Mouse (Mus musculus) midbrain, embryonic 14.5 days (tissue): ENCODE data around the gene 0610040J01Rik. TPM values are rescaled to one million over a fixed set of nuclear protein-coding genes. Genes with fewer than 3 reads are reported as not detected.

ENCODE experiments used
- ATAC-seq: fragments of 200-750 bp; cut with Nextera tagmentation; 2 replicates; pipeline ENCODE4 v1.8.0; 2017; ENCODE audit warnings: moderate number of reproducible peaks, moderate library complexity; ENCODE audit not compliant: low FRiP score, low TSS enrichment
- DNase-seq: peaks from one replicate; pipeline ENCODE4 v3.0.0-alpha.2; 2015
- H3K27ac ChIP-seq: fragments of 300-500 bp; sonication (generic); replicated peaks from 2 replicates; pipeline ENCODE4 v1.5.1; 2014; ENCODE audit warnings: mild to moderate bottlenecking, low read depth, low read length, moderate library complexity
- H3K27me3 ChIP-seq: fragments of 300-500 bp; sonication (generic); 2 replicates; pipeline ENCODE4 v1.6.1; 2014; ENCODE audit warnings: low read length, control low read depth, mixed read lengths; ENCODE audit not compliant: control insufficient read depth, insufficient read depth
- H3K36me3 ChIP-seq: fragments of 300-500 bp; sonication (generic); 2 replicates; pipeline ENCODE4 v1.6.1; 2014; ENCODE audit warnings: low read length, control low read depth; ENCODE audit not compliant: control insufficient read depth, insufficient read depth
- H3K4me1 ChIP-seq: fragments of 300-500 bp; sonication (generic); 2 replicates; pipeline ENCODE4 v1.6.1; 2014; ENCODE audit warnings: mild to moderate bottlenecking, antibody characterized with exemption, low read length, control low read depth; ENCODE audit not compliant: control insufficient read depth, insufficient read depth
- H3K4me2 ChIP-seq: fragments of 300-500 bp; sonication (generic); 2 replicates; pipeline ENCODE4 v1.6.1; 2014; ENCODE audit warnings: mild to moderate bottlenecking, low read length, moderate library complexity
- H3K4me3 ChIP-seq: fragments of 300-500 bp; sonication (generic); replicated peaks from 2 replicates; pipeline ENCODE4 v1.5.1; 2014; ENCODE audit warnings: low read depth, low read length
- H3K9ac ChIP-seq: fragments of 300-500 bp; sonication (generic); replicated peaks from 2 replicates; pipeline ENCODE4 v1.6.1; 2014; ENCODE audit warnings: mild to moderate bottlenecking, low read length, moderate library complexity
- H3K9me3 ChIP-seq: fragments of 300-500 bp; sonication (generic); 2 replicates; pipeline ENCODE4 v1.6.1; 2016; ENCODE audit warnings: low read length, control low read depth, mixed read lengths; ENCODE audit not compliant: control insufficient read depth
- WGBS: fragments of 180-500 bp; shearing (Covaris S2); extraction: QIAGEN DNeasy Blood & Tissue Kit; methylation state at CpG from one replicate; pipeline ENCODE4 v1.1.7; 2014; 5-methylcytosine and 5-hydroxymethylcytosine counted together
- polyA plus RNA-seq: library from polyadenylated mRNA; unstranded; fragments of >200 nt; fragmentation: Nextera tagmentation; extraction: Ambion mirVana; gene quantifications from 2 replicates; pipeline ENCODE4 v1.2.1, GENCODE M21; 2014

0610040J01Rik gene
- polyA plus RNA-seq, 1 experiment from 2014 or later = 1.6 TPM

DNA sequence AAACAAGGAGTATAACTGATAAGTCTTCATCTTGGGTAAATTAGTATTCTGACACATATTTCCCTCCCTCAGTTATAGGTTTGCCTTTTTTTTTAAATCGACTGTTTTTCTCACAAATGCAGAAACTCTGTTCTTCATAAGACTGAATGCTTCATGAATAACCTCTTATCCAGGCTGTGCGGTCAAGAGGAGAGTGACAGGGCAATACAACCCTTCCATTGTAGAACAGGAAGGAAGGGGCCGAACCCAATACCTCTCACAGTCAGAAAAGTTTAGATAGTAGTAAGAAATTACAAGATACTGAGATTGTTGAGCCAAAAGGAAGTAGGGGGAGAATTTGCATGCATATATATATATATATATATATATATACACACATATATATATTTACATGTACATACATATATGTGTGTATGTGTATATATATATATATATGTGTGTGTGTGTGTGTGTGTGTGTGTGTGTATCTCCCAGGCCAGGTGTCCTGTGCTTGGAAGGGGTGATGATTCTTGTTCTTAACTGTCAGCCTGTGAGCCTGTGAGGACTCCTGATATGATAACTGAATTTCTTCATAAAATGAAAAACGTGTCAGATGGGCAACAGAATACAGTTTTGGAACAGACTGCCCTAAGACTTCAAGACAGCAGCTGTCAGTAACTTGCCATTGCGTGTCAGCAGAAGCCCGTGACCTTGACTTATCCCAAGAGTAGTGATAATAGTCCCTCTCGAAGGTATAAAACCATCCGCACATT is 12.6 kb downstream of the 0610040J01Rik start:
- no peak overlapping the region for H3K4me2 ChIP-seq
- 88% methylated on average over 8 of the region's 8 CpGs for WGBS

DNA sequence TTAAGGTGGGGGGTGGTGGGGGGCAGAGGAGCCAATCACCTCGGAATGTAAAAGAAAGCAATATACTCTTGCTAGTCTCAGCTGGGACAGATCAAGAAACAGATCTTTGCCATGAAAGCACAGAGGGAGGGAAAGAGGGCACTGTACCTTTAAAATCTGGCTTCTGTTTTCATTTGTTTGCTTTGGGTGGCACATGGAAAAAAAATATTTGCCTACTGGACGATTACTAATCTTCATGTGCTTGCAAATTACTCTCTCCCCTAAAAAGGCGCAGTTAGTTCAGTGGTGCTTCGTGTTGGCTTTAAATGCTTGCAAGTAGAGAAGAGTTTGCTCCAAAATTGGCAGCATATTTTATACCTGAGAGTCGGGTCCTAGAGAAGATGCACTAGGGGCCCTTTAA is 13.7 kb downstream of the 0610040J01Rik start:
- H3K27ac ChIP-seq = no peak overlapping the region
- no peak for ATAC-seq
- no peak for DNase-seq
- H3K9me3 ChIP-seq = no peaks in the 10 kb centered on the region
- no peaks in the 10 kb centered on the region for H3K27me3 ChIP-seq
- WGBS = 86% methylated on average over 5 of the region's 5 CpGs
- no peak overlapping the region for H3K4me2 ChIP-seq
- H3K4me3 ChIP-seq = no peak overlapping the region
- no peaks in the 10 kb centered on the region for H3K36me3 ChIP-seq
- H3K4me1 ChIP-seq = no peaks in the 10 kb centered on the region
- no peak overlapping the region for H3K9ac ChIP-seq

More for the DNA sequence above, 12.6 kb downstream of the 0610040J01Rik start:
- Histone ChIP-seq H3K9ac (no peak overlapping the region), H3K27ac (no peak overlapping the region), H3K4me3 (no peak overlapping the region), H3K27me3 (no peaks in the 10 kb centered on the region), H3K4me1 (no peaks in the 10 kb centered on the region), H3K36me3 (no peaks in the 10 kb centered on the region), H3K9me3 (no peaks in the 10 kb centered on the region)
- no peak for DNase-seq
- no peak for ATAC-seq

DNA sequence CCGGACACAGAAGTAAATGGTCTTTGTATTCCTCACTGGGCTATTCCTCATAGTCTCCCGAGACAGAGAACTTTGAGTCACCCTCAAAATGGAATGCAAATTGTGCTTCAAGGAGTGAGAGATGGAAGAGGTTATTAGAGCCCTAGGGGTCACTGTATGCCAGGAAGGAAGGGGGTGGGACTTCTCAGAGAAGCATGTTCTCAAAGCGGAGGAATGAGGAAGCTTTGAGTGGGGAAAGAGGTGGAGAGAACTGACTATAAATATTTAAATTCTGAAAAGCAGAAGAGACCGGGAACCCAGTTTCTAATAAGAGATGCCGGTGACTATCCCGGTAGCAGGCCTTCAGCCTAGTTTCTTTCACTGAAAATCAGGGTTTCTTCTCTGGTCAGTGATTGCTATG is 14.8 kb downstream of the 0610040J01Rik start:
- no peak overlapping the region for H3K4me3 ChIP-seq
- H3K9ac ChIP-seq = no peak overlapping the region
- ATAC-seq (no peak), DNase-seq (no peak)
- no peaks in the 10 kb centered on the region for H3K9me3 ChIP-seq
- H3K4me1 ChIP-seq = no peaks in the 10 kb centered on the region
- 86% methylated on average over 6 of the region's 6 CpGs for WGBS
- H3K36me3 ChIP-seq = no peaks in the 10 kb centered on the region
- H3K27me3 ChIP-seq = no peaks in the 10 kb centered on the region
- no peak overlapping the region for H3K4me2 ChIP-seq
- H3K27ac ChIP-seq = no peak overlapping the region

DNA sequence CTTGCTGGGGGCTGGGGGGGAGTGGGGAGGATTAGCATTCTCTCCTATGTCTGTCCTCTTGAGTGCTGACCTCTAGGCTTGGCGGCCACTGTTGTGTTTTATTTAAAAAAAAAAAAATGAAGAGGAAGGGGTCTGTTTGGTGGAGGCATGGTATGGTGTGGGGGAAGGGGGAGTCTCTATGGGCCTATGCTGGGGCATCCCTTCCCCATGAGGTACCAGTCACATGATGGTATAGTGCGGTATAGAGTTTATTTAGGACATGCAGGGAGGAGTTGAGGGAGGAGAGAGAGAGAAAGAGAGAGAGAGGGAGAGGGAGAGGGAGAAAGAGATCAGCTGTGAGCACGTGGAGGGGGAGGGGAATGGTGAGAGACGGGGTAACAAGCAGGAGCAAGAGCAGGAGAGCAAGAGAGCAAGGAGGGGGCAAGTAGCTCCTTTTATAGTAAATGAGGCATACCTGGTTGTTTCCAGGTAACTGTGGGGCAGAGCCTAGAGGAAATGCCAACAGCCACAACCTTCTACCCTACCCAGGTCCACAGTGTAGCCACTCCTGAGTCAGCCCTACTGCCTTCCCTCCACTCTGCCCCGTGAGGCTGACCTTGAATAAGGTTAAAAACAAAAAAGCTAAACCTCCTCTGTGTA is 15.4 kb downstream of the 0610040J01Rik start:
- WGBS = 61% methylated on average over 5 of the region's 5 CpGs

DNA sequence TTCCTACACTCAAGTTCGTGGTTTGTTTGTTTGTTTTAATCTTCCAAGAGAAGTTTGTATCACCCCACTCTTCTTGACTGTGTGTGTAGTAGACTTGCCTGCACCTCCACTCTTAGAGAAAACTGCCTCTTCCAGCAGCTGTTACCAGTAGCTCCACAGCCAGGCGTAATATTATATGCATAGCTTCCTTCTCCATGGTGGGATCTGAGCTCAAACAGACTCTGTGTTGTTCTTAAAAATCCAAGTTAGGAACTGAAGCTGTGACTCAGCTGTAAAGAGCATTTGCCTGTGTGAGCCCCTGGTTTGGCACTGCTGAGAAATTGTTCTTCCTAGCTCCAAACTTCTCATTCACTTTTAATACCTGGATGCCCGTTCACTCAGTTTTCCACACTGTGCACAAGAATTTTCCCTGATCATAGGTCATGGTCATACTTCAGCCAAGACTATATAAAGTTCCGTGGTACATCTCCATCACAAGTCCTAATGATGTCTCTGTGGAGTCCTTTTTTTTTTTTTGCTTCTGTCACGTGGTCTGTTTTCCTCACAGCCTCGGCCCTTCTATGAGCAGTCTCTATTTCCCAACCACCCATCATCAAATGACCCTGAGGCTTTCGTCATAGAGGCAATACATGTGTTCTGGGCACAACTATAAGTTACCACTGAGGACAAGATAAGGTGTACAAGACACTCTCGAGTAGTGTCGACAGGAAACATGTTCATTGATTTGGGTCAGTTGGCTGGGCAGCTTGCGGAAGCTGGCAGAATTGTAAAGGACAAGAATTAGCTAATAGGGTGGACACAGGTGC is 16.4 kb downstream of the 0610040J01Rik start:
- Histone ChIP-seq H3K36me3 (no peaks in the 10 kb centered on the region), H3K27ac (no peak overlapping the region), H3K9me3 (no peaks in the 10 kb centered on the region), H3K27me3 (no peaks in the 10 kb centered on the region), H3K4me3 (no peak overlapping the region), H3K4me2 (no peak overlapping the region), H3K4me1 (no peaks in the 10 kb centered on the region), H3K9ac (no peak overlapping the region)
- no peak for DNase-seq
- ATAC-seq = no peak
- WGBS = 91% methylated on average over 10 of the region's 10 CpGs

More for the DNA sequence above, 15.4 kb downstream of the 0610040J01Rik start:
- Histone ChIP-seq H3K9me3 (no peaks in the 10 kb centered on the region), H3K36me3 (no peaks in the 10 kb centered on the region), H3K9ac (no peak overlapping the region), H3K4me1 (no peaks in the 10 kb centered on the region), H3K4me3 (no peak overlapping the region), H3K27ac (no peak overlapping the region), H3K4me2 (no peak overlapping the region), H3K27me3 (no peaks in the 10 kb centered on the region)
- ATAC-seq (no peak), DNase-seq (no peak)

DNA sequence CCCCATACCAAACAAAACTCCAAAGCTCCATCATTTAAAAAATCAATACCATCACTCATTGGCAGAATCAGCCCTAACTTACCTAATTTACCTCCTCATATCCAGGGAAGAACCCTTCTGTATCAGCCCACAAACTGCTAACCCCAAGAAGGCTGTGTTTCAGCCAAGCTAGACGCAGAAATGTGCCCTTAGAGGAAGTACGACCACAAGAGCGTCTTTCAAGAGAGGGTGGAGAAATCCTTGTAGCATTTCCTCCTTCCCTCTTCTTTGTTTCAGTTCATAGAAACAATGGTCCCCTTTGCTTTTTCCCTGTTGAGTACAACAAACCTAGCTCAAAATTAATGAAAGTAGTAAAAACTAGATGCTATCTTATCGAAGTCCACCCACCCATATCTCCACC is 18.9 kb downstream of the 0610040J01Rik start:
- ATAC-seq (no peak), DNase-seq (no peak)
- H3K9ac ChIP-seq = no peak overlapping the region
- H3K4me3 ChIP-seq = no peak overlapping the region
- H3K36me3 ChIP-seq = no peaks in the 10 kb centered on the region
- no peak overlapping the region for H3K27ac ChIP-seq
- H3K9me3 ChIP-seq = no peaks in the 10 kb centered on the region
- H3K4me1 ChIP-seq = no peaks in the 10 kb centered on the region
- no peak overlapping the region for H3K4me2 ChIP-seq
- H3K27me3 ChIP-seq = no peaks in the 10 kb centered on the region
- WGBS = 90% methylated on average over 4 of the region's 4 CpGs

DNA sequence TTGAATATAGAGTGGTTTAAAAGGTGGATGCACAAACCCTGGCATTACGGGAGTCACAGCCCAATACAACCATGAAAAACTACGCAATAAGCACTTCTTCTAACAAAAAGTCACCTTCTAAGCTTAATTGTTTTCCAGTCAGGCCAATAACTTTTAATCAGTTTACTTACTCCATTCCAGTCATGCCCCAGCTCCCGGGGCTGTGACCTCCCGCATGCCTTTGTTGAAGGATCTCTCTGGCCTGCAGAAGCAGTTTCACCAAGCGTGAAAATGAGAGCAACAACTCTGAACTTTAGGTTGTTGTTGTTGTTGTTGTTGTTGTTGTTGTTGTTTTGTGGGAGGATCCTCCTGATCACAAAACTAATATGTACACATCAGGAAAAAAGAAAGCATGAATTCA is 21.8 kb downstream of the 0610040J01Rik start:
- Histone ChIP-seq H3K27me3 (no peaks in the 10 kb centered on the region), H3K4me3 (no peak overlapping the region), H3K36me3 (no peaks in the 10 kb centered on the region), H3K27ac (no peak overlapping the region), H3K4me1 (no peaks in the 10 kb centered on the region), H3K4me2 (no peak overlapping the region), H3K9me3 (no peaks in the 10 kb centered on the region), H3K9ac (no peak overlapping the region)
- DNase-seq (no peak), ATAC-seq (no peak)
- 19% methylated on average over 5 of the region's 5 CpGs for WGBS

DNA sequence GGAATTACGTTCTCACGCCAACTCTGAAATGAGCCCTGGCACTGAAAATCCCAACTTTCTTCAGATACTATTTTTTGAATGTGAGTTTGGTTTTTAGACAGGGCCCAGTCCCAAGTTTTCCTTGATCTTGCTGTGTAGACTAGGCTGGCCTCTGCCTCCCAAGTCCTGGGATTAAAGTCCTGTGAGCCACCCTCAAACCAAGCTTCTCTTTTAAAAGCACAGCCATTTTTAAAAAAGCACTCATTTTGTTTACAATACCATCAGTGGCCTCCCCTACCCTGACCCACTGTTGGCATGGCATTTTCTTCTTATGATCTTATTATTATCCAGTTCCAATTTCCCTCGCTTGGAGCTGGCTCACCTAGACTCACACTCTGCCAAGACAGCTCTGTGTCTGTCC is 22.3 kb downstream of the 0610040J01Rik start:
- Histone ChIP-seq H3K4me1 (no peaks in the 10 kb centered on the region), H3K36me3 (no peaks in the 10 kb centered on the region), H3K27ac (no peak overlapping the region), H3K9ac (no peak overlapping the region), H3K4me2 (no peak overlapping the region), H3K9me3 (no peaks in the 10 kb centered on the region), H3K27me3 (no peaks in the 10 kb centered on the region), H3K4me3 (no peak overlapping the region)
- DNase-seq (no peak), ATAC-seq (no peak)
- 49% methylated on average over 3 of the region's 3 CpGs for WGBS
